Mouse (Mus musculus) embryo, embryonic 11.5 days (tissue): ENCODE data around the gene Olfr224.
"Not testable (repeated sequence)": the region's sequence is repeated elsewhere in the genome, so short reads cannot be mapped to it uniquely, and the experiment has no call there.

Experiments used
- DNase-seq: peaks from one replicate; pipeline ENCODE4 v3.0.0-alpha.2; 2012; ENCODE audit warnings: low read depth, low spot score

Gene Olfr224

DNA sequence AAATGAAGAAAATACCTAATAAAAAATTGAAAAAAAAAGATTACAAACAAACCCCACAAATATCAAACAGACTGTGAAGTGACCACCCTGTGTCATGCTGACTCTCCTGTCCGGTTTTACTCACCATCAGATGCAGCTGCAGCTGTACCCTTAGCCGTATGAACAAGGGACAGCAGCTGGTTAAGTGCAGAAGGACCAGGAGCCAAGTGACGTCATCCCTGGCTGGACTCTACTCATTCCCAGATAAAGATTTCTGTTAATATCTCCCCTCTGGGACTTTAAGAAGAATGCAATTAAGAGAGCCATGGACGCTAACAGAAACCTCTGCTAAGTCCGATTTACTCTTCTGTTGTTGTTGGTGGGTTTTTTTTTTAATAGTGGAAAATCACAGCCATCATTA lies at the start of gene Olfr224:
Olfr224 (minus strand) TSS at position 149 of the 400 bp plus-strand sequence.
- DNase-seq = no peak

DNA sequence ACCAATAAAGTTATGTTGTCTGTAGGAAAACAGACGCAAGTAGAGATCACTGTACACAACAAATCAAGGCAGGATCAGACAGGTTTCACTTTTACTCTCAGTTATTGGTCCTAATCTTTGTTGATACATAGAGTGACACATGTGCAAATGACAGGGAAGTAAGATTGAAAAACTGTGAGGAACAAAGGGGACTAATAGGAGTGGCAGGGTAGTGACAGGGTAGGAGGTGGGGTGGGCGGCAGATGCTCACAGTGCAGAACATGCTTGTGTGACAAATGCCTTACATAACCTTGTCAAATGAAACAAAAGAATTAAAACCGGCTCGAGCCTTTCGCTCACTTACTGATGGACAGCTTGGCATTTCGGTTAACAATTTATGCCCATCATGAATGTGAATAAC lies 48.4 kb upstream of the Olfr224 start:
- DNase-seq = no peak

DNA sequence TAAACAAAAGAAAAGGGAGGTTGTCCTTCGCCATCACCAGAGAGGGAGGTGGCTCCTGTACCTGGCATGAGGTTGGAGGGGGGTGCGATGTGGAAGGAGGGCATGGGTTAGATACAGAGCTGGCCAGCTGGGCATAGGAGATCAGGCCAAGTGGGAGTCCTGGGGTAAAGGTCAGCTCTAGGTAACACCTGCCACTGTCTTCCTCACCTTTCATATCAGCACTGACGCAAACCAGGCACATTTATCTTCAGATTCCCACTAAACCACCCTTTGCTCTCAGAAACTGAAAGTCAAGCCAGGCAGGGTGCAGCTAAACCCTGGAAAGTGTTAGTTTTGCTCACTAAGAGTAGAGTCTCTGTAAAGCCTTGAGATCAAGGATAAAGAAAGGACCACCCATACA lies 48.0 kb upstream of the Olfr224 start:
- no peak for DNase-seq

- no peak for DNase-seq
Observed at GRCm38 (mm10) chr11:58615975-58616374, 45.6 kb upstream of the Olfr224 start, which contains the start of gene 2210407C18Rik. TSS of gene 2210407C18Rik (minus strand) at chr11:58616075.

- no peak for DNase-seq
Observed at GRCm38 (mm10) chr11:58614526-58614925, 44.2 kb upstream of the Olfr224 start.

- no peak for DNase-seq
Observed at GRCm38 (mm10) chr11:58613359-58613758, 43.0 kb upstream of the Olfr224 start.

DNA sequence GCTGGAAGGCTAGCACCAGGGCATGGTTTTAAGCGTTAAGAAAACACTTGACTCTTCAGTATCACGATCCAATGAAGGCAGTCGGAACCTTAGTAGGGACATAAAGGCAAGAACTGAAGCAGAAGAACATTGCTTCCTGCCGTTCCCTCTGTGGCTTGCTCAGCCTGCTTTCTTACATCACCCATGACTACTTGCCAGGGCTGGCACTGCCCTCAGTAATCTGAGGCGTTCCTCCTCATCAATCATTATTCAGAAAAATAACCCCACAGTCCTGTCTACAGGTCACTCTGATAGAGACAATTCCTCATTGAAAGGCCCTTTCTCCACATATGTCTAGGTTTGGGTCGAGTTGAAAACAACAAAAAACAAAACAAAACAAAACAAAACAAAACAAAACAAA lies 36.7 kb upstream of the Olfr224 start:
- no peak for DNase-seq

GRCm38 (mm10) chr11:58606177-58606919 lies 36.0 kb upstream of the Olfr224 start:
- no peak for DNase-seq

DNA sequence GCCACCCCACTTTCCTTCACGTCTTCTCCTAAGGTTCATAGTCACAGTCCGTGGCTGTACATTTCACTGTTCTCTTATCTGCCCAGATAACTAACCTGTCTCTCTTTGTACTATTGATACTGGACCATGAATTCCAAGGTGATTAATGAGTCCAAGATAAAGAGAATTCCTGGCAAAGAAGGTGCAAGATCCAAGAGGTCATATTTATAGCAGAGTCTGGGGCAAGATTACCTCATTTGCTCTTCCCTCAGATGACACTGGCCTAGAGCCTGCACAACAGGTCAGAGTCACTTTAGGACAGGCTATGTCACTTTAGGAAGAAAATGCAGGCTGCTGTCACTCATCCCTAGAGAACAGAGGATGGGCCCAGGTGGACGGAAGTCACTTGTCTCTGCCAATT lies 34.9 kb upstream of the Olfr224 start:
- DNase-seq = no peak

GRCm38 (mm10) chr11:58604688-58605087 lies 34.3 kb upstream of the Olfr224 start:
- DNase-seq = no peak

DNA sequence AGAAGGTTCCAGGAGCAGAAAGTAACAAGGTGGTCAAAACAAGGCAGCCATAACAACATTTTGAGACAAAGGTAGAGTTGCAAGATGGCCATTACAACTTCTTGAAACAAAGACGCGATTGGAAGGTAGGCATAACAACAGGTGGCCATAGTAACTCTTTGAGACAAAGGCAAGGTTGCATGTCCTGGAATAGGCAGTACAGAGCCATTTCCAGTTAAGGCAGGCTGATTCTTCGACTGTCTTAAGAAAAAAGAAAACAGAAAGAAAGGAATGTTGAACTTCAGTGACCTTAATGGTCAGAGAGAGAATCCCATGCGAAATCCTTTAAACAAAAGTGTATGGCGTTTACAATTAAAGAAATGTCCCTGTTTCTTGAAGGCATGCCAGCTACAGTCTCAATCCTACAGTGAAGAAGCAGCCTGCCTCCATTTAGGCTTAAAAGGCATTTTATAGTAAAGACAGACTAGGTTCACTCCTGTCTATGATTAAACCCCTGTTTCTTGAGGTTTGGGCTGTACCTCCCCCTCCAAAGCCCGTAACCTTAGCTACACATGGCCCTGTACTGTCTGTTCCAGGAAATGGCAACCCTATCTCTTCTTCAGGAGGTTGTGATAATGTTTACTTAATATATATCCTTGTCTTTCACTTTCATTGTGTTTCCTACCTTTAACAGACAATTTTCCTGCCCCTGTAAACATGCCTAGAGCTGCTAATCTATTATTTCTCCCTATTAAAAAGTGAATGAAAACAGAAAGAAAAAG lies 32.6 kb upstream of the Olfr224 start:
- DNase-seq = no peak

- DNase-seq = no peak
Observed at GRCm38 (mm10) chr11:58602062-58602461, 31.7 kb upstream of the Olfr224 start.

GRCm38 (mm10) chr11:58597837-58598236 lies 27.5 kb upstream of the Olfr224 start:
- no peak for DNase-seq

GRCm38 (mm10) chr11:58594814-58595213 lies 24.5 kb upstream of the Olfr224 start, which contains the start of gene Olfr324:
TSS of gene Olfr324 (plus strand) at chr11:58595114.
- no peak for DNase-seq

DNA sequence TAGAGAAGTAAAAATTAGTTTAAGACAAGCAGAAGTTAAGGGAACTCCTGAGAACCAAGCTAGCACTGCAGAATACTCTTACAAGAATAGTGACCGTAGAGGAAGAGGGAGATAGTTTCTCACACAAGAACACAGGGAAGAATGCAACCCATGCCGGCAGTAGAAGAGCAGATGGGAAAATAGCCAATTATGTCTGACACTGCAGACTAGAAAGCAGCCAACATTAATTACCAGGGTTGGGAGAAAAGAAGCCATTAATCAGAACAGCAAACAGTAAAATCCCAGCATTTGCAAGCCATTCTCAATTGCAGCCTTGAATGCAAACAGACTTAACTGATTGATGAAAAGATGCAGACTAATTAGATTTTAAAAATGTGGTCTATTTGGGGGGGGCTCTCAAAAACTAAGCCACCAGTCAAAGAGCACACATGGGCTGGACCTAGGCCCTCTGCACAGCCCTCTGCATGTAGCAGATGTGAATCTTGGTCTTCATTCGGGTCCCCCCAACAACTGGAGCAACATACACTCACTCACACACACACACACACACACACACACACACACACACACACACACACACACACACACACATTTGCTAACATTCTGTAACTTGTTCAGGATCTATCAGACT lies 18.4 kb upstream of the Olfr224 start:
- DNase-seq = no peak

DNA sequence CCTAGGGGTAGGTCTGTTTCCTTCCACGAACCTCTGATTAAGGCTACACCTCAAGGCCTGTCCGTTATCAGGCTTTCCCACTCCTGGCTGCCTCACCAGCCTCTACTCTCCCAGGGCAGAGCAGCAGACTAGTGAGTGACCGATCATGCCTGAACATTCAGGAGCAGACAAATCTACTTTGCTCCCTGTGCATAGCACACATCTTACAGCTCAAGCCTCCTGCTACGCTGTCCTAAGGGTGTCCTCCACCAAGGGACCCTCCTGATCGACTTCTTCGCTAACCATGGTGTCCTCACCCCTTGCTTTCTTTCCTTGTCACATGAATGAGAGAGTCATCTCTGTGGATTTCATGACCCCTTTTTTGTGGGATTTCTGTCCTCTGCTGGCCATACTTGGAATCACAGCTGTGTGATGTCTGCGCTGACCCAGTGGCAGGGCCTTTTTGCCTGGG lies 17.6 kb upstream of the Olfr224 start:
- peak; percentile 53 for DNase-seq

DNA sequence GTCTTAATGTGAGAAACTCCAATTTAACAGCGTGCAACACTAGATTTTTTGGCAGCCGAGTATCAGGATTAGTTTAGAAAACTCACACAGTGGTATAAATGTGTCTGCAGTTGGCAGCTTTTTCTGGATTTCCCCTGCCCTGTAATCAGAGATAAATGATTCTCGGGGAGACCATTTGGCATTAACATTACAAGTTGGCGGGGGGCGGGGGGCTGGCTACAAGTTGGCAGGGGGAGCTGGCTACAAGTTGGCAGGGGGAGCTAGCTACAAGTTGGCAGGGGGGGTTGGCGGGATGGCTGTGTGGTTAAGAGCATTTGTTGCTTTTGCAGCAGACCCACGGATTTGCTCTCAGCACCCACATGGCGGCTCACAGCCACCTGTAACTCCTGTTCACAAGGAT lies 8.3 kb upstream of the Olfr224 start:
- DNase-seq = no peak

DNA sequence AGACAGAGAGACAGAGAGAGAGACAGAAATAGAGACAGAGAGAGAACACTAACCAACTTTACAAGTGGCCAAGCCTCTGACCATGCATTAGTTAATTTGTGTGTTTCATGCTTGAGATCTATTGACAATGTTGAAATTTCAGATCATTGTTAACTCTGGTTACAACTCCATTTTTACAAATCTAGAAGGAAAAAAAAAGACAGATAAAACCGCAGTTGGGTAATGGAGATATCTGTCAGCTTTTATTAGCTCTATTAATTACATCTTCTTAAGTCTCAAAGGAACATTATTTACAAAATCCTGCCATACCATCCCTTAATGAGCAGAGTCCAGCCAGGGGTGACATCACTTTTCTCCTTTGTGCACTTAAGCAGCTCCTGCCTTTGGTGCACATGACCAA lies 7.1 kb upstream of the Olfr224 start, which contains the start of gene Olfr325:
Olfr325 (plus strand) TSS at position 301 of the 400 bp plus-strand sequence.
- DNase-seq = no peak

DNA sequence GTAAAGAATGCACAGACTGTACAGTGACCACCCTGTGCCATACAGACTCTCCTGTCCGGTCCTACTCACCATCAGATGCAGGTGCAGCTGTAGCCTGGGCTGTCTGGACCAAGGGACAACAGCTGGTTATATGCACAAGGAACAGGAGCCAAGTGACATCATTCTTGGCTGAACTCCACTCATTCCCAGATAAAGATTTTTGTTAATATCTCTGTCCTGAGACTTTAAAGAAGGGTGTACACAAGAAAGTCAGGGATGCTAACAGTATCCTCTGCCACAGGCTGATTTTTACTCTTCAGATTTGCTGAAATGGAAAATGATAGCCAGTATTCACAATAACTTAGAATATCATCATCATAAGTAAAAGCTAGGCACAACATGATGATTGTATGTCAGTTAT lies 14.8 kb downstream of the Olfr224 start, which contains the start of gene Olfr328:
Olfr328 (minus strand) TSS at position 101 of the 400 bp plus-strand sequence.
- DNase-seq = no peak

DNA sequence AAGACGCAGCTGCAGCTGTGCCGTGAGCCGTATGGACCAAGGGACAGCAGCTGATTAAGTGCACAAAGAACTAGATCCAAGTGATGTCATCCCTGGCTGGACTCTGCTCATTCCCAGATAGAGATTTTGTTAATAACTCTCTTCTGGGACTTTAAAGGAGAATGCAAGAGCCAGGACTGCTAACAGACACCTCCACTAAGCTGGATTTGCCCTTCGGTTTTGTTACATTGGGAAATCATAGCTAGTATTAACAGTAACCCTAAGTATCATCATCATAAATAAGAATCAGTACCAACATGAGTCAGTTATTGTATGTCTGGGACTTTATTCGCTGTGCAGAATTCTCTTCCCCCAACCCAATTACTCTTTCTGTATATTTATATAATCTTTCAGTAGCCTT lies 24.0 kb downstream of the Olfr224 start, which contains the start of gene Olfr329-ps:
Olfr329-ps (minus strand) TSS at position 101 of the 400 bp plus-strand sequence.
- no peak for DNase-seq

GRCm38 (mm10) chr11:58534736-58535135 lies 35.6 kb downstream of the Olfr224 start, which contains the start of gene Olfr330:
TSS of gene Olfr330 (minus strand) at chr11:58534836.
- DNase-seq = not testable (repeated sequence)

GRCm38 (mm10) chr11:58519756-58520155 lies 50.6 kb downstream of the Olfr224 start:
- DNase-seq = not testable (repeated sequence)
